Mouse (Mus musculus) cerebellum, adult 8-10 months (tissue): ENCODE results near the gene Lhx9.
A peak's percentile ranks its signal among the peaks of the same experiment; 100 is the strongest.

Experiments
- DNase-seq: peaks from one replicate; pipeline ENCODE4 v3.0.0; 2022

The Lhx9 gene

DNA sequence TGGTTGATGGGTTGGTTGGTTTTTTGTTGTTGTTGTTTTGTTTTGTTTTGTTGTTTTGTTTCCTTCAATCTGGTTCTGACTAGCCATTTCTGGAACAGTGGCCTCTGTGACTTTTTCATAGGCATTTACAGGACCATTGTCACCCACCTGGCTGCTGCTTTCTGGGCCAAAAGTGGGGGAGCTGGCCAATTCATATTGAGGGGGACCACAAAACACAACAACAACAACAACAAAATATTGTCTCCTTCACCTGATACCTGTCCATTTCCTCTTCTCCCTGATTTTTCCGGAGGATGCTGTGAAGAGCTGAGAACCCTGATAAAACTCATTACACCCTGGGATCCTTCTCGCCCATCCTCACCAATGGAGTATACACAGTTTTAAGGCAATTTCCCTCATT, 9.1 kb downstream of the Lhx9 start:
- no peak for DNase-seq

DNA sequence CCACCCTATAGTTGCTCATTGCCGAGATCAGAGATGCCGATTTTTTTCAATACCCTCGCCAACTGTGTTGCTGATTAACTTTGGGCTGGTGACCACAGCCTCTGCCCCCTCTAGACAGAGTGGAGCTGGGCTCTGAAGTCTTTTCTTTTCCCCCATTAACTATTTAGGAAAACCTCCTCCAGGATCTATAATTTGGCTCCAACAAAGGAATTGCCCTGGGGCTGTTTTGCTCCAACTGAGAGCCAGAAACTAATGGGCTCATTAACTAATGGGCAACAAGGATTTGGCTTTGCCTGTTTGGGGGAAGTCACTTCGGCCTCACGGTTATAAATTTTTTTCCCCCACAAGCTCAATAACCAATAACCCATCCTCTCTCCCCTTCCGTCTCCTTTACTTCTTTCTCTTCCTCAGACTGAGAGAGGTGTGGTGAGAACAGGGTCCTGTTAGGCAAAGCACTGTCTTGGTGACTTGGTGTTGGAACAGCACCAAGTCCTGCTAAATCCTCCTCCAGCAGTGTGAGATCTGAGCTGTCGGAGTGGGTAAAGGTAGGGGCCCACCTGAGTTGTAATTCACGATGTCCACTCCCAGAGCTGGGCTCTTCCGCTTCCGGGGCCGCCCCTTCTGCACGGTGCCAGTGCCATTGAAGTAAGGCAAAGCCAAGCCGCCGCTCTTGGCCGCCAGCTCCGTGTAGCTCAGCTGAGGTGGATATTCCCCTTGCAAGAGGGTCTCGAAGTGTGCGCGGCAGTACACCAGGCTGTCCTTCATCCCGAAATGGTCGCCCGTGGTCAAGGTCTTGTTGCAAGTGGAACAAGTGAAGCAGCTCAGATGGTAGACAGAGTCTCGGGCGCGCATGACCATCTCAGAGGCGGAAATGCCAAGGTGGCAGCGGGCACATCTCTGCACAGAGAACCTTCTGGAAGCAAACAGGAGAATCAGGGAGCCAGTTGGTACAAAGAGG, 10.3 kb downstream of the Lhx9 start:
- no peak for DNase-seq

DNA sequence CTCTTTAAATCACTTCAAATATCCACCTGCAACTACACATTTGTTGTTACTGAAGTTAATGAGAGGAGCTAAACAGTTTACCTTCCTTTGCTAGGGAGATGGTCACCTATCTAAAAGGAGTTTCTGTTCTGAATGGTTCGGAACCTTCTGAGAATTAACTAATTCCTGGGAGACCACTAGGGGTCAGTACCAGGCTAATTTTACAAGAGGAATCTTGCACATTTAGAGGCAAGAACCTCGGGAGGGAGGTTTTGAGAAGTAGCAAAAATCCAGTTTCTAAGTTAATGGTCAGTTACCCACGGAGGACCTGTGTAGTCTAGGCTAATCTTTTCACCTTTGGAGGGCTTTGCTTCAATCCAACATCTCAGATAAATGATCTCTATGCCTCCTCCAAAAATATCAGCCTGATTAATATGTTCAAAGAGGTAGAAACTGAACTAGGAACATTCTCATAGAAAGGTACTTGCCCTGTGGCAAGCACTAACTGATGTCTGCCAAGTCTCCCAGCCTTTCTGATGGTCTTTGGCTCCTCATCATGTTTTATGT, 12.9 kb downstream of the Lhx9 start:
- DNase-seq: peak; percentile 36

DNA sequence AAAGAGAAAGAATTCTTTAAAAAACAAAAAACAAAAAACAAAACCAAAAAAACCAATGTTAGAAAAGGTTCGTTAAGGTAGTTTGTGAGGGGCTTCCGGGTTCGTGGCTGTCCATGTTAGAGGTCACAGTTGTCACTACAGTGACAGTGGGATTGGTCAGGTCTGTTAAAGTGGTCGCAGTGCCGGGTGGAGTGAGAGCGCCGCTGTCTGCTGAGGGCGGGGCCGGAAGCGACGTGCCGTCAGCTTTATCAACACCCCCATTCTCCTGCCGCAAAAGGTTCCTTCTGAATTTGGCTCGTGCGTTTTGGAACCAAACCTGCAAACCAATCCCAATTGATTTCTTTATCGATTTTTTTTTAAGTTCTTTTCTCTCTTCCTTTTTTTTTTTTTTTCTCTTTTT, 17.1 kb downstream of the Lhx9 start:
- no peak for DNase-seq

DNA sequence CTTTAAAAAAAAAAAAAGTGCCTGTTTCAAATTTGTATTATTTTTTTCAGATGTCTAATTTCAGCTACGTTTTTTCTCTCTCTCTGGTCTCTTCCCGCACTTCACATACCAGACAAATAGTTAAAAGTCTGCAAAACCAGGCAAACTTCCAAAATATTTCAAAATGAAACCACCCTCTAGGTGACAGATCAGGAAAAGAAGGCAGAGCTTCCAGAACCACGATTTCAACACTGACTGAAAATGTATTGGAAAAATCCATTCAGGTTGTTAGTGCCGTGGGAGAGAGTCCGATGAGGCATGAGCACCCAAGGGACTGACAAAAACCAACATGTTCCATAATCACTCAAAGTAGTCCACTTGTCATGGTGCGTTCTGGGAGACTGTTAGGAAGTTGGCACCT, 21.5 kb downstream of the Lhx9 start:
- no peak for DNase-seq

DNA sequence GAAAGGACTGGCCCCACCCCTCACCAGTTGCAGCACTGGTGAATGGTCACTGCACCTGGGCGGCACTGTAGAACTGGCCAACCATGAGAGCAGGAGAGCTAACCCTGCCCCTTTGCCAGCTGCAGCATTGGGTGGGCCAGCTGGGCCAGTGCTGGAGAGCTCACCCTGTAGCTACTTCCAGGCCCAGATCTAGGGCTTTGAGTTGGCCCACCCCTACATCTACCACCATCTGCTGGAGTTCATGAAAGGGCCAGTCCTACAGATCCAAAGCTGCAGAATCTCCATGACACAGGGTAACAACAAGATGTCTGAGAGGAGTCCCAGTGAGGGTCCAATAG, 25.4 kb downstream of the Lhx9 start:
- no peak for DNase-seq

DNA sequence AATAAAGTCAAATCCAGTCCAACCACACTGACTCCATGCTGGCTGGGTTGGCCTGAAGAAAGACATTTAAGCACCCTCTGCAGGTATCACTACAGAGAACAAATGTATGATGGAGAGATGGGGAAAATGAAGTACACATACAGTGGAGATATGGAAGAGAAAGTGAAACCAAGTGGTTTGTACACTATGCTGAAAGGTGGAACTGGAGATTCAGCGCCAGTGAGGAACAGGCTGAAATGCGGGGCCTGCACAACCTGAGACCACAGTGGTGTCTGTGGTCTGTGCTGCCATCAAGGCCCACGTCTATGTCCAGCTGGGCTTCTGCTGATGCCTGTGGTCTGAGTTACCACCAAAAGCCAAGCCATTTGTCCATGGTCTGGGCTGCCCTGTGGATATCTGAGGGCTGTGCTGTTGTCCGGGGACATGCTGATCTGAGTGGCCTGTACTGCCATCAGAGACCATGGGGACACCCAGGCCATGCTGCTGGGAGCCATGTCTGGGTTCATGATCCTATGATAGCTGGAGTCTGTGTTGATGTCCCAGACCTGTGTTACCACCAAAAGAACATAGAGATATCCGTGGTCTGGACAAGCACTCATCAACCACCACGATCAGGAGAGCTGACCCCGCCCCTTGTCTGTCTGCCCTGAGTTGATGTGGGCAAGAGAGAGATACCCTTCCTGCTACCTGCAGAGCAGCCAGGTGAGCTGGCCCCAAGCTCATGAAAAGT, 26.0 kb downstream of the Lhx9 start:
- no peak for DNase-seq

DNA sequence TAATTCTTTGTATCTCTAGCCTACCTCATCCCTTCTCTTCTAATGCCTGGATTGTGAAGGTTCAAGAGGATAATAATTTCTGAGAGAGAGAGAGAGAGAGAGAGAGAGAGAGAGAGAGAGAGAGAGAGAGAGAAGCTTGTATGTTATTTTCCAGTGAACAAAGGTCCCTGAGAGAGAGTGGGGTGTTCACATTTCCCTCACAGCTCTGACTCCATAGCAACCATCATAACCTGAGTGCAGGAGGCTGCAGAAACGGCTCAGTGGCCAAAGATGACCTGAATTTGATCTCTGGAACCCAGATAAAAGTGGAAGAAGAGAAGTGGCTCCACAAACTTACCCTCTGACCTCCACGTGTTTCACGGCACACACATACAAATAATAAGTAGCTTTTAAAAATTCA, 46.6 kb downstream of the Lhx9 start:
- no peak for DNase-seq

DNA sequence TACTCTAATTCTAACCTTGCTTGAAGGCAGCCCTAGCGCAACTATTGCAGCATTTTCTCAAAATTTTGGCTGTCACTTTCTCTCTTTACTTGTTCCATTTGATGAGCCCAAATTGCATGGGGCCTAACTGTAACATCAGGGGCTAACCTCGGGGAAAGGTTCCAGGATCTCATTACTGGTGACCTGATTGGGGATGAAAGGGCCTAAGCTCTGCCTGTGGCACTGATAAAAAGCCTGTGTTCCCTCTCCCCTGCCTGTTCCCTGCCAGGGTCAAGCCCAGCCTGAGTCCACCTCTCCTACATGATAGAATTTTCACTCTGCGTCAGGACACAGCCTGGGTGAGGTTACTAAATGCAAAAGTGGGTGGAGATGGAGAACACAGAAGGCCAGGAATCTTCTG, 47.1 kb downstream of the Lhx9 start:
- DNase-seq: no peak

DNA sequence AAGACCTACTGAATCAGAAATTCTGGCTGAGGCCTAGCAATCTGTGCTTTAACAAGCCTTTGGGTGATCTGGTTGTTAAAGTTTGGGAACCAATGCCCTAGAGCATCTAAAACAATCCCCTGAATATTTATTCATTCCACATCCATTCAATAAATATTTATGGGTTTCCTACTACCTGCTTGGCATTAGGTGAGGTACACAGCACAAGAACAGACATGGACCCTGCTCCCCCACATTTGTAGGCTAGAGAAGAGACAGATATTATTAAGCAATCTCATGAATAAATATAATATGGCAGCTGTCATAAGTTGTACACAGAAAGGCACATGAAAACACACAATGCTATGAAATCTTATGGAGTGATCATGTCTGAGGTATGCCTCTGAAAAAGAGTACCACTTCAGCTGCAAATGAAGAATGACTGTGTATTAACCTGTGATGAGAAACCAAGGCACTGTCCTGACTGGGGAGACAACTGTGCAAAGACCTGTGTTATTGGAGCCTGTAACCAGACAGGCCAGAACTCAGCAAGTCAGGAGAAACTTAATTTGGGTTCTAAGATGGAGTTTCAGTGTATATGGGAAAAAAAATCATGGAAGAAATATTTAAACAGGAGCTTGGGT, 48.6 kb downstream of the Lhx9 start:
- DNase-seq: no peak

DNA sequence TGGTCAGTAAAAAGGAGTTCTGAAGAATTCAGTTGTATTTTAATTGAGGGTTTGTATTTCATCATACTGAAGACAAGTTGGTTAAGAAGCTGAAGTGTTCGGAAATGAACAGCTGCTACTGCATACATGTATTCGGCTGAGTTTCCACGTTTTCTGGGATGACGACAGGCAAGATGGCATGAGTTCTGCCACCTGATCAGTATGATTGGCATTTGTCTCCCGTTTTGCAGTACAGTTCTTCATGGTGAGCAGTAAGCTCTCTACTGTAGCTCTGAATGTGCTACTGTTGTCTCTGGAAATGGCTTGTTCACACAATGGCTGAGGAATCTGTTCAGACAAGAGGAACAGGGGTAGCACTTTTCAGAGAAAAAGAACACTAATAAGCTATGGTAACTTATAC, 50.3 kb downstream of the Lhx9 start:
- no peak for DNase-seq

DNA sequence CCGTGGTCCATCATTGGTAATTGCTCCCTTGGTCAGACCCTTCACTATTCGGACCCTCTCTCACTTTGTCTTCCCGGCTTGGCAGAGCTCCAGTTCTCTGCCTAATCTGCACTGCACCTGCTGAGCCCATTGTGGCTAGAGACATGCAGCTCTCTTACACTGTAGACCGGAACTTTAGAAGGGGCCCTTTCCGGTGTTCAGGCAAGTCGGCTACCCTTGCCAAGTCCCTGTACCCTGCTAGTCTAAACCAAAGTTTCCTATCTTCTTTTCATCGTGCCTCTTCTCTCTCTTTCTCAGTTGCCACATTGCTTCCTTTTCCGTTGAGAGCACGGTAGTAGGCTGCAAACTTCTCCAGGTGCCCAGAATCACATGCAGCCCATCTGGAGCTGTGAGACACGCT, 62.5 kb downstream of the Lhx9 start:
- no peak for DNase-seq

DNA sequence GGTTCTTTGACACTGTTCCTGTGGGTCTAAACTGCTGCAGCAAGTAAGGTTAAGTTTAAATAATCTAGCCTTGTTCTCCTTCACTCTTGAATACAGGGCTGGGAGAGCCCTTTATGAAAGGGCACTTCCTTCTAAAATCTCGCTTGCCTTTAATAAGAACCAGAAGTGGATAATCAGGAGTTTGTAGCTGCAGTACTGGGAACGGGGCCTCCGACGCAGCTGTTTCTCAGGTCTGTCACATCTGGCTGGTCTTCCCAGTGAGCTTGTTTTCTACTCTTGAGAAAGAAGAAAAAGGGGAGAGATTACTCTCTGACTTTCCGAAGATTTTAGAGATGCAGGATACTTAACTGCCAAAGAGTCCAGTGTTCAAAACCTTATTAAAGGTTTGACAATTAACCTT, 64.4 kb downstream of the Lhx9 start:
- no peak for DNase-seq
